In genomic region chr13:112331682-112332061, GRCm38 (mm10) we compare ENCODE assay signal across 8 mouse cellular contexts. TPM values are rescaled to one million over a fixed set of nuclear protein-coding genes. Genes with fewer than 3 reads are reported as not detected.
DNase-seq lines count a peak whose midpoint lies in the region; ATAC-seq lines count a peak whose summit lies in the region.

No protein-coding gene starts in this region.

- H3K36me3 ChIP-seq in heart, embryonic 16.5 days (ENCODE audit: control insufficient read depth, insufficient read depth): no peaks in the 10 kb centered on the region
- H3K36me3 ChIP-seq in forebrain, embryonic 14.5 days (ENCODE audit: control insufficient read depth, insufficient read depth, low read length): no peaks in the 10 kb centered on the region
- no peaks in the 10 kb centered on the region for H3K36me3 ChIP-seq in limb, embryonic 15.5 days

- WGBS in heart, embryonic 16.5 days: 69% methylated on average over 1 of the region's 1 CpGs
- WGBS in forebrain, embryonic 14.5 days: 4% methylated on average over 1 of the region's 1 CpGs
- 46% methylated on average over 1 of the region's 1 CpGs for WGBS in limb, embryonic 15.5 days

- no peak for ATAC-seq in heart, embryonic 16.5 days (replicated peaks; ENCODE audit: extremely low read depth, insufficient read depth, low FRiP score)
- peak; percentile 78 for ATAC-seq in forebrain, embryonic 14.5 days
- 0 out of 2 replicates have a peak, but pooled peaks have one; percentile 37 for ATAC-seq in limb, embryonic 15.5 days (ENCODE audit: insufficient number of reproducible peaks, low FRiP score, low TSS enrichment, low read depth)
- no peak for ATAC-seq in erythroblast, adult 5-6 weeks (replicated peaks; ENCODE audit: low FRiP score, poor library complexity, severe bottlenecking)

- no peak overlapping the region for H3K9ac ChIP-seq in heart, embryonic 16.5 days (ENCODE audit: low read length)
- H3K9ac ChIP-seq in forebrain, embryonic 14.5 days (ENCODE audit: low read length): peak overlapping the region; percentile 13; the same call in 1 of the 2 replicates
- no peak overlapping the region for H3K9ac ChIP-seq in limb, embryonic 15.5 days

- H3K4me3 ChIP-seq in heart, embryonic 16.5 days (ENCODE audit: low read length): no peak overlapping the region
- no peak overlapping the region for H3K4me3 ChIP-seq in forebrain, embryonic 14.5 days (ENCODE audit: low read depth, low read length)
- no peak overlapping the region for H3K4me3 ChIP-seq in limb, embryonic 15.5 days

- H3K27ac ChIP-seq in heart, embryonic 16.5 days (ENCODE audit: low read length): peak overlapping the region; percentile 43; the same call in 1 of the 2 replicates
- peak overlapping the region; percentile 65; the same call in 1 of the 2 replicates for H3K27ac ChIP-seq in forebrain, embryonic 14.5 days (ENCODE audit: low read depth, low read length)
- H3K27ac ChIP-seq in limb, embryonic 15.5 days: peak overlapping the region; percentile 83

- H3K4me1 ChIP-seq in heart, embryonic 16.5 days (ENCODE audit: control insufficient read depth, insufficient read depth, low read length): peaks cover 14% of the 10 kb centered on the region
- peaks cover 18% of the 10 kb centered on the region; the same call in 1 of the 2 replicates for H3K4me1 ChIP-seq in forebrain, embryonic 14.5 days (ENCODE audit: control insufficient read depth, insufficient read depth, low read length)
- H3K4me1 ChIP-seq in limb, embryonic 15.5 days: peaks cover 44% of the 10 kb centered on the region

- intact Hi-C loops in heart, postnatal 36 days (cut with DNase I): no loop called here

- no peaks in the 10 kb centered on the region for H3K27me3 ChIP-seq in heart, embryonic 16.5 days (ENCODE audit: control insufficient read depth, insufficient read depth, low read length)
- no peaks in the 10 kb centered on the region for H3K27me3 ChIP-seq in forebrain, embryonic 14.5 days (replicated peaks; ENCODE audit: control insufficient read depth, insufficient read depth, low read length)
- no peaks in the 10 kb centered on the region for H3K27me3 ChIP-seq in limb, embryonic 15.5 days

- DNase-seq in heart, postnatal 36 days: no peak
- DNase-seq in brain, embryonic 18.5 days (ENCODE audit: low read depth, low spot score): peak; percentile 51
- DNase-seq in forebrain, embryonic 14.5 days (ENCODE audit: low spot score): peak; percentile 77
- no peak for DNase-seq in cerebellum, postnatal 36 days
- DNase-seq in yolk sac, embryonic 10.5 days (ENCODE audit: low spot score): no peak

- H3K9me3 ChIP-seq in heart, embryonic 16.5 days (replicated peaks; ENCODE audit: control insufficient read depth, low read length): no peaks in the 10 kb centered on the region
- no peaks in the 10 kb centered on the region for H3K9me3 ChIP-seq in forebrain, embryonic 14.5 days (replicated peaks; ENCODE audit: control insufficient read depth, low read length)
- H3K9me3 ChIP-seq in limb, embryonic 15.5 days: no peaks in the 10 kb centered on the region

- no peak overlapping the region for H3K4me2 ChIP-seq in heart, embryonic 16.5 days (ENCODE audit: low read depth, low read length)
- H3K4me2 ChIP-seq in forebrain, embryonic 14.5 days (ENCODE audit: low read length): peak overlapping the region; percentile 27
- no peak overlapping the region for H3K4me2 ChIP-seq in limb, embryonic 15.5 days

RNA-seq across cellular contexts. Expression of gene Ankrd55, which starts 43.4 kb away (rescaled TPM):
- polyA plus RNA-seq in heart, embryonic 16.5 days (2015; fragmentation: Nextera tagmentation; extraction: Ambion mirVana): 0.15 and 0.32 TPM in 2 replicates
- total RNA-seq in heart, postnatal 36 days (2021): under 1 TPM; 0.92 to 1.00 TPM
- 2.6 and 3.6 TPM in 2 replicates for polyA plus RNA-seq in forebrain, embryonic 14.5 days (2014; fragmentation: Nextera tagmentation; extraction: Ambion mirVana)
- 0.89 and 1.00 TPM in 2 replicates for polyA plus RNA-seq in limb, embryonic 15.5 days (2015; fragmentation: Nextera tagmentation; extraction: Ambion mirVana)
- total RNA-seq in erythroblast, adult 5-6 weeks (2015; ENCODE audit: low replicate concordance): not detected in 2 replicates
- not detected in 2 replicates for total RNA-seq in erythroblast, adult 5-6 weeks (2017; ENCODE audit: low replicate concordance)

Comparison
In these comparisons a context has a peak if more than half of its experiments do, and no peak if none do; other contexts are left out.
1. ATAC-seq: peak in forebrain, embryonic 14.5 days (single experiment) and limb, embryonic 15.5 days (single experiment); none in heart, embryonic 16.5 days (single experiment) and erythroblast, adult 5-6 weeks (single experiment).
2. DNase-seq: peak in brain, embryonic 18.5 days (single experiment) and forebrain, embryonic 14.5 days (single experiment); none in heart, postnatal 36 days (0 of 2), cerebellum, postnatal 36 days (0 of 2) and yolk sac, embryonic 10.5 days (single experiment).
3. Peak in every context shown above with its lines, with median percentiles within 50 percentile points of each other: H3K27ac ChIP-seq.